Mouse (Mus musculus) ES-E14 (cell line): ENCODE results near the gene Tmem135.

Experiments used
- HCFC1 ChIP-seq: IDR thresholded peaks from 2 replicates; pipeline ENCODE4 v1.6.1; 2012; ENCODE audit warnings: low read length, inconsistent platforms, borderline replicate concordance; ENCODE audit not compliant: insufficient read depth
- ZC3H11A ChIP-seq: IDR thresholded peaks from 2 replicates; pipeline ENCODE4 v1.6.1; 2012; ENCODE audit warnings: low read depth, mild to moderate bottlenecking, inconsistent platforms, low read length, borderline replicate concordance
- ZNF384 ChIP-seq: IDR thresholded peaks from 2 replicates; pipeline ENCODE4 v1.6.1; 2012; ENCODE audit warnings: low read depth, low read length, inconsistent platforms

GRCm38 (mm10) chr7:89428804-89429203 is 24.8 kb upstream of the Tmem135 start:
- TF ChIP-seq ZNF384 (no peak), ZC3H11A (no peak), HCFC1 (no peak)
